Comparison of ENCODE assay signal across 9 mouse cellular contexts in genomic region chr8:64618618-64619017, GRCm38 (mm10).
A peak's percentile ranks its signal among the peaks of the same experiment; 100 is the strongest.
DNase-seq lines count a peak whose midpoint lies in the region; ATAC-seq and TF ChIP-seq lines count a peak whose summit lies in the region.
"Had no signal": no experiment of that assay in that cellular context is flagged by ENCODE, and none has a peak within 500 bp of the region (broad histone marks: within the 10 kb centered on the region; RNA-seq: fewer than 3 reads in every experiment).

No protein-coding gene starts in this region.

- no peak overlapping the region for H3K9ac ChIP-seq in intestine, postnatal 0 days (ENCODE audit: low read depth, low read length)
- H3K9ac ChIP-seq in intestine, embryonic 15.5 days: no peak overlapping the region
- no peak overlapping the region for H3K9ac ChIP-seq in kidney, postnatal 0 days (ENCODE audit: low read depth, low read length)
- H3K9ac ChIP-seq: embryonic facial prominence, embryonic 12.5 days had no signal

- H3K36me3 ChIP-seq in intestine, postnatal 0 days (ENCODE audit: control insufficient read depth, insufficient read depth): no peaks in the 10 kb centered on the region
- no peaks in the 10 kb centered on the region for H3K36me3 ChIP-seq in intestine, embryonic 15.5 days
- H3K36me3 ChIP-seq in kidney, postnatal 0 days (ENCODE audit: insufficient read depth, low read length): no peaks in the 10 kb centered on the region

- WGBS in intestine, postnatal 0 days: 64% methylated on average over 11 of the region's 11 CpGs
- WGBS in intestine, embryonic 15.5 days: 65% methylated on average over 11 of the region's 11 CpGs
- WGBS in cerebellum, adult 2 months: 48% methylated on average over 11 of the region's 11 CpGs
- WGBS in kidney, postnatal 0 days: 58% methylated on average over 11 of the region's 11 CpGs

- no peaks in the 10 kb centered on the region for H3K4me1 ChIP-seq in intestine, postnatal 0 days (replicated peaks; ENCODE audit: control insufficient read depth, insufficient read depth, low read length)
- no peaks in the 10 kb centered on the region for H3K4me1 ChIP-seq in intestine, embryonic 15.5 days (replicated peaks)
- peaks cover 4% of the 10 kb centered on the region; the same call in 1 of the 2 replicates for H3K4me1 ChIP-seq in cerebellum, adult 2 months (ENCODE audit: control insufficient read depth, insufficient read depth, low read length)
- H3K4me1 ChIP-seq in kidney, postnatal 0 days (replicated peaks; ENCODE audit: insufficient read depth, low read length): no peaks in the 10 kb centered on the region
- H3K4me1 ChIP-seq: embryonic facial prominence, embryonic 12.5 days had no signal

- no peak for TF ChIP-seq POLR2A in cerebellum, adult 2 months (IDR thresholded peaks at IDR 0.05; ENCODE audit: borderline replicate concordance, insufficient read depth, low read length)

- peak; percentile 24 for DNase-seq in MEL-GATA-1-ER (ENCODE audit: extremely low read depth, low read depth)
- DNase-seq in cerebellum, adult 2 months: peak; percentile 63 to 72
- DNase-seq in forelimb bud, embryonic 11.5 days (ENCODE audit: low read depth, low spot score): peak; percentile 52
- peak; percentile 67 for DNase-seq in kidney, postnatal 0 days (ENCODE audit: low spot score)
- DNase-seq in right cerebral cortex, postnatal 4 days: peak; percentile 55

- TF ChIP-seq CTCF in intestine, postnatal 0 days (IDR thresholded peaks at IDR 0.05; ENCODE audit: low read depth): peak; percentile 86
- TF ChIP-seq CTCF in cerebellum, adult 2 months (IDR thresholded peaks at IDR 0.05; ENCODE audit: borderline replicate concordance, insufficient read depth, low read depth, low read length): peak; percentile 91
- peak; percentile 84 for TF ChIP-seq CTCF in kidney, postnatal 0 days (IDR thresholded peaks at IDR 0.05; ENCODE audit: low read depth)

- H3K9me3 ChIP-seq in intestine, postnatal 0 days (ENCODE audit: control insufficient read depth): no peaks in the 10 kb centered on the region
- H3K9me3 ChIP-seq in intestine, embryonic 15.5 days: no peaks in the 10 kb centered on the region
- H3K9me3 ChIP-seq in kidney, postnatal 0 days (replicated peaks; ENCODE audit: low read length): no peaks in the 10 kb centered on the region
- H3K9me3 ChIP-seq: embryonic facial prominence, embryonic 12.5 days had no signal

- no peak for ATAC-seq in intestine, postnatal 0 days
- ATAC-seq in intestine, embryonic 15.5 days: no peak
- ATAC-seq in kidney, postnatal 0 days (replicated peaks; ENCODE audit: low FRiP score, low read depth): peak; percentile 58; the same call in 1 of the 2 replicates
- peak; percentile 98 for ATAC-seq in megakaryocyte progenitor cell, adult 5-6 weeks (replicated peaks; ENCODE audit: poor library complexity)

- no peaks in the 10 kb centered on the region for H3K27me3 ChIP-seq in intestine, postnatal 0 days (replicated peaks; ENCODE audit: control insufficient read depth, insufficient read depth, low read length)
- no peaks in the 10 kb centered on the region for H3K27me3 ChIP-seq in intestine, embryonic 15.5 days (replicated peaks)
- H3K27me3 ChIP-seq in cerebellum, adult 2 months (ENCODE audit: control insufficient read depth, insufficient read depth, low read length): no peaks in the 10 kb centered on the region
- no peaks in the 10 kb centered on the region for H3K27me3 ChIP-seq in kidney, postnatal 0 days (ENCODE audit: insufficient read depth, low read length)
- H3K27me3 ChIP-seq: embryonic facial prominence, embryonic 12.5 days had no signal

- no peak overlapping the region for H3K4me2 ChIP-seq in intestine, postnatal 0 days (replicated peaks; ENCODE audit: low read depth)
- no peak overlapping the region for H3K4me2 ChIP-seq in intestine, embryonic 15.5 days (replicated peaks)
- no peak overlapping the region for H3K4me2 ChIP-seq in kidney, postnatal 0 days (ENCODE audit: low read length)
- H3K4me2 ChIP-seq: embryonic facial prominence, embryonic 12.5 days had no signal

- no peak overlapping the region for H3K4me3 ChIP-seq in intestine, postnatal 0 days (ENCODE audit: low read depth, low read length)
- H3K4me3 ChIP-seq in intestine, embryonic 15.5 days (replicated peaks): no peak overlapping the region
- no peak overlapping the region for H3K4me3 ChIP-seq in cerebellum, adult 2 months (replicated peaks; ENCODE audit: insufficient read depth, low read depth, low read length)
- no peak overlapping the region for H3K4me3 ChIP-seq in kidney, postnatal 0 days (replicated peaks; ENCODE audit: low read depth, low read length)
- H3K4me3 ChIP-seq: embryonic facial prominence, embryonic 12.5 days had no signal

- no peak overlapping the region for H3K27ac ChIP-seq in intestine, postnatal 0 days (ENCODE audit: low read depth, low read length)
- H3K27ac ChIP-seq in intestine, embryonic 15.5 days: no peak overlapping the region
- H3K27ac ChIP-seq in cerebellum, adult 2 months (ENCODE audit: insufficient read depth, low read length): no peak overlapping the region
- H3K27ac ChIP-seq in kidney, postnatal 0 days: no peak overlapping the region
- H3K27ac ChIP-seq: embryonic facial prominence, embryonic 12.5 days had no signal

Comparison
In these comparisons a context has a peak if more than half of its experiments do, and no peak if none do; other contexts are left out.
1. ATAC-seq: peak in kidney, postnatal 0 days (single experiment) and megakaryocyte progenitor cell, adult 5-6 weeks (single experiment); none in intestine, postnatal 0 days (single experiment) and intestine, embryonic 15.5 days (single experiment).
2. Peak in every context shown above with its lines, with median percentiles within 50 percentile points of each other: CTCF ChIP-seq and DNase-seq.